Mouse (Mus musculus) cerebellum, adult 11-12 months (tissue): ENCODE measurements around the gene Gm49366.
"Not testable (repeated sequence)": the region's sequence is repeated elsewhere in the genome, so short reads cannot be mapped to it uniquely, and the experiment has no call there.

Experiments used
- DNase-seq: peaks from one replicate; pipeline ENCODE4 v3.0.0; 2022

Gene Gm49366

DNA sequence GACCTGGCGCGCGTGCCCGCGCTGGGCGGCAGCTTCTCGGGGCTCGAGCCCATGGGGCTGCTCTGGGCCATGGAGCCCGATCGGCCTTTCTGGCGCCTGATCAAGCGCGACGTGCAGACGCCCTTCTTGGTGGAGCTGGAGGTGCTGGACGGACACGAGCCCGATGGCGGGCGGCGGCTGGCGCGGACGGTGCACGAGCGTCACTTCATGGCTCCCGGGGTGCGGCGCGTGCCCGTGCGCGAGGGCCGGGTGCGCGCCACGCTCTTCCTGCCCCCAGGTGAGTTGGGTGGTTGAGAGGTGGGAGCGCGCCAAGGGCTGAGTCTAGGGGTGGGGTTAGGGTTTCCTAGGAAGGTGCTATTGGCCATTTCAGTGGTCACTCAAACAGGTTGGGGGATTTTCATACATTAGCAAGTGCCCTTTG, at the start of gene Gm49366:
TSS of gene Gm49366 (plus strand) at position 245 of the 421 bp plus-strand sequence.
- peak; percentile 62 for DNase-seq

DNA sequence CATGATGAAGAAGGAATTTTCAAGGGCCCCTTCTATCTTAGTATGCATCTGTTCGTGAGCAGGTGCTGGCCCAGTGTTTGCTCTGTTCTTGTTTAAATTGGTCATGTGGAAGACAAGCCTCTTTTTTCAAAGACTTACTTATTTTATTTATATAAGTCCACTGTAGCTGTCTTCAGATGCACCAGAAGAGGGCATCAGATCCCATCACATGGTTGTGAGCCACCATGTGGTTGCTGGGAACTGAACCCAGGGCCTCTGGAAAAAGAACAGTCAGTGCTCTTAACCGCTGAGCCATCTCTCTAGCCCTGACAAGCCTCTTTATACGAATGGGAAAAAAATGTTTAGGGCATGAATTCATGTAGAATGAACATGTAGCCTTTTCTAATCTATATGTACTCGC, 49.4 kb upstream of the Gm49366 start:
- no peak for DNase-seq

DNA sequence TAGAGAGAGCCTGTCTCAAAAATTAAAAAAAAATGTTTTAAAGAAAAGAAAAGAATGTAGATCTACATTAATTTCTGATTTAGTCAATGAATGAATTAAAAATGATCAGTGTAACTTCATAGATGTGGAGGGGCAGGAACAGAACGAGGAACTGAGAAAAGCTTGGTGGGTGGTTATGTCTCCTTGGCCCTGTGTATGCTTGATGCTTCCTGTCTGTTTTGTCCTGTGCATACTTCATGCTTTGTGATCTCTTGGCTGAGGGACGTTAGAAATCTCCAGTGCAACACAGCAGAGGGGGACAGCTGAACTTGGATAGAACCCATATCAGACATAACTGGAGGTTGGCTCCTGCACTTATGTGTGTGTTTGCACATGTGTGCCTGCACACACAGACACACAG, 41.5 kb upstream of the Gm49366 start:
- DNase-seq, result no peak

DNA sequence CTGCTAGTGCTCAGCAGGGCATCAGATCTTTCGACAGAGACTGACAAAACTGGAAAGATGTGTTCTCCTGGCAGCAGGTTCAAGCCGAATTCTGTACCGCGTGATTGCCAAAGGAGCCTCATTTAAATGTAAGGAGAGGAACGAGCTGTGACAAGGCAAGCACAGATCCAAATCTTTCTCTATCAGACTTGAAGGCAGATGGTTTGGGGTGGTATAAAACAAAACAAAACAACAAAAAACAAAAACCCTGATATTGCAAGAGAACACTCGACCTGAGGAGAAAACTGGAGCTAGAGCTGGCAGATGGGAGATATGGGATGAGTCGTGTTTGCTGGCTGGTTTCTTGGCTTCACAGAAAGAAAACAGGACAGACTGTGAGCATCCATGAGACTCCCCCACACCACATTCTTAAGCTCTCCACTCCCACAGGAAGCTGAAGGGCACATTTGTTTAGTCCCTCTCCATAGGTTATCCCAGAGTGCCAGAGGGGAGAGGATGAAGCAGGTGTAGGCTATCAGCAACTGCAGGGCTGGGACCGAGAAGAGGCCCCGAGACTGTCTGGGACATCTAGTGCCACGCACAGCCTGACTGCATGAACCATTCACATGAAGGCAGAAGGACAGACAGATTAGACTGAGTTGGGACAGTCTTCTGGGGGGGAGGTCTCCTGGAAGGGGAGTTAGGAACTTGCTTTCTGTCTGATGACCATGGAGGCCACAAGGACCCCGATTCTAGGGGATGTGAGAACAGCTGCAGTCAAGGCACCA, 40.2 kb upstream of the Gm49366 start:
- DNase-seq, result no peak

DNA sequence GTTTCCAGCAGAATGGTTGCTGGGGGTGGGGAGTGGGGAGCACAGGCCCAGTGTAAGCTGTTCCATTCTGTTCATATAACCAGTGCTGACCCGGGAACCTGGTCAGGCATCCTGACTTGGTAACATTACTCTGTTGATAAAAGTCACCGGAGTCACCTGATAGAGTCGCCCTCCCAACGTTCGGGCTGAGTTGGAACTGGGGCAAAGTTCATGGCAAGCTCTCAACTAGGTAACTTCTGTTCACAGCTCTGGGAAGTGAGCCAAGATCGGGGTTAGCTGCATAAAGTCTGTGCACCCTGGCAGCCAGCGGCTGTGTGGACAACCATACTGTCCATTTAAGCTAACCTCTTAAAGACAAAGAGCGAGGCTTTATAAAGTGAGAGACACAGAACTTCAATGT, 39.5 kb upstream of the Gm49366 start:
- DNase-seq, result not testable (repeated sequence)

DNA sequence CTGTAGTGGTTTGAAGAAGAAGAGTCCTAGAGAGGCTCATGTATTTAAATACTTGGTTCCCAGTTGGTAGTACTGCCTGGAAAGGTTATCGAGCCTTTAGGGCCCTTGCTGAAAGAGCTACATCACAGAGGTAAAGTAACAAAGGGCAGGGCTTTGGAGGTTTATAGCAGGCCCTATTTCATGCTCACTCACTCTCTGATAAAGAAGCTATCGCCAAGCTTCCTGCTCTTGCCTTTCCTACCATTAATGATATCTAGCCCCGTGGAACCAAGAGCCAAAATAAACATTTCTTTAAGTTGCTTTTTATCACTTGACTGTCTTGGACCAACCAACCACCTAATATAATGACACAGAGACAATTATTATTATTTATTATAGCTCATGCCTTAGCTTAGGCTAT, 38.3 kb upstream of the Gm49366 start:
- no peak for DNase-seq

DNA sequence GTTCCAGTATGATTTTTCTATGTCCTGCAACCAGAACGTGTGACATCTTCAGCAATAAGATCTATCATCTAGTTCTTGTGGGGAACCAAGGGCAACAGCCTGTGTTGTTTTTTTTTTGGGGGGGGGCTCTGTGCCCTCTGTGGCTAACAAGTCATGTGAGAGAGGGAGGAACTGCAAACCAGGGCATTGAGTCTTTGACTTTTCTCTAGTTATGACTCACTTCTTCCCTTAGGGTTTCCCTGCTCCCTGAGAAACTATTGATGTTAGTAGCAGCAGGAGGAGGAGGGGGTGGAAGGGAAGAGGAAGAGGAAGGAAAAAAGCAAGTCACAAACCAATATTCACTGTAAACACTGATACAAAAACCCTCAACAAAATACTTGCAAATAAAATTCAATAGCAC, 34.9 kb upstream of the Gm49366 start:
- DNase-seq, result no peak

DNA sequence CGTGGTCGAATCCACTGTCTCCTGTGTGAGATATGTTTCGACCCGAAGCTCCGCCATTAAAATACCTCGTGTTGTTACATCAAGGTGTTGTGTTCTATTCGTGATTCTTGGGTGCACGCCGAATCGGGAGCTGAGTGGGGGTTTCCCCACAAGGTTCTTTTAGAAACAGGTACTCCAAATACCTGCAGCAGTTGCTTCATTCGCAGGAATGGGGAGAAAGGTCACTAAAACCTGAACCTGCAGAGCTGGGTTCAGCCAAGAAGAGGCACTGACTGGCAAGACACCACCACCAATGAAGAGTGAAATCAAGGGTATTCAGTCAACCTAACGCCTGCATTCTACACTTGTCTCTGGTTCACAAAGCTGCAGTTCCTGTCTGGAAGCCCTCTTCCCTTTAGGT, 30.5 kb upstream of the Gm49366 start:
- no peak for DNase-seq

DNA sequence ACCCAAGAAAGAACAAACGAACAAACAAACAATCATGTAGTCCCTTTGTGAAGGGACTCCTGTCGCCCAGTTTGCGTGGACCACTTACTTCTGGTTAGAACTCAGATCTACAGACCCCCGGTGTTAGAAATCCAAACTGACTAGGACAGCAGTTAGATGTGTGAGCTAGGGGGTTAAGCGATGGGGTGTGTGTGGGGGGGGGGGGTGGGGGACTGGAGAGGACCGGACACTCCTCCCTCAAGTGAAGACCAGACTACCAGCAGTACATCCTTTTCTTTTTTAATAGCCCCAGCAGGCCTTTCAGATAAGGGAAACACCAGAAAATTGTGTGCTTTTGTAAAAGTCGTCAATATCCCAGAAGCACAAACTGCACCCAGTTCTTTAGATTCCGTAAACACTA, 30.0 kb upstream of the Gm49366 start:
- DNase-seq, result no peak

DNA sequence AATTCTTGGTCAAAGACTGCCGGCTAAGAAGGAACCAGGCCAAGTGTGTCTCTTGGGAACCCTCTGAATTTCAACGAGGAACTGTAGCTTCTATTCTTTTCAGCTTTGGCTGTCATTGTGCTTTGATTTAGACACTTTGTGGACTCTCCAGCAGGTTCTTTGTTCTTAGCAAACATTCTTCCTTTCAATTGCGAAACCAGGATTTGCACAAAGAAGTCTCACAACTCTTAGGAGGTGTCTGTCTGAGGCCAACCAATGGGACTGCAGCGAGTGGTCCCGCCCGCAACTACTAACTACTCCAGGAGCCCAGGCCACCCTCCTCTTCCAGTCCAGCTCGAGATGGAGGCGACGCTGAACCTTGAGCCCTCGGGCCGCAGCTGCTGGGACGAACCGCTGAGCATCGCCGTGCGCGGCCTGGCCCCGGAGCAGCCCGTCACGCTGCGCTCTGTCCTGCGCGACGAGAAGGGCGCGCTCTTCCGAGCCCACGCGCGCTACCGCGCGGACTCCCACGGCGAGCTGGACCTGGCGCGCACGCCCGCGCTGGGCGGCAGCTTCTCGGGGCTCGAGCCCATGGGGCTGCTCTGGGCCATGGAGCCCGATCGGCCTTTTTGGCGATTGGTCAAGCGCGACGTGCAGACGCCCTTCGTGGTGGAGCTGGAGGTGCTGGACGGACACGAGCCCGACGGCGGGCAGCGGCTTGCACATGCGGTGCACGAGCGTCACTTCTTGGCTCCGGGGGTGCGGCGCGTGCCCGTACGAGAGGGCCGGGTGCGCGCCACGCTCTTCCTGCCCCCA, 29.4 kb upstream of the Gm49366 start, which contains the start of gene Acot1:
TSS of gene Acot1 (plus strand) at position 320 of the 795 bp plus-strand sequence.
- peak; percentile 41 for DNase-seq

DNA sequence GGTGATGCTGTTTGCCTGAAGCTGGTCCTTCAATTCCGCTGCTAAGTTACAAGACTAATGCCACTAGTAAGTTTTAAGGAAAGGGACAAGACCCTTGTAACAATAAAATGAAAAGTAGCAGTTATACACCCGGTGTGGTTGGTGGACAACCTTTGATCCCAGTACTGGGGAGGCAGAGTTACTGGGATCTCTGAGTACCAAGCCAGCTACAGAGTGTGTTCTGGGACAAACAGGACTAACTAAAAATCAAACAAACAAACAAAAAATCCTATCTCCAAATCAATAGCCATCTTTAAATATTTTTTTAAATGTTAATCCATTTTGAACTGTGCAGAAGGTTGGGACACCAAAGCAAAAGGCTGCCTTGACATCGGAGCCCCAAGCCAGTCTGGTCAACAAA, 28.5 kb upstream of the Gm49366 start:
- no peak for DNase-seq

DNA sequence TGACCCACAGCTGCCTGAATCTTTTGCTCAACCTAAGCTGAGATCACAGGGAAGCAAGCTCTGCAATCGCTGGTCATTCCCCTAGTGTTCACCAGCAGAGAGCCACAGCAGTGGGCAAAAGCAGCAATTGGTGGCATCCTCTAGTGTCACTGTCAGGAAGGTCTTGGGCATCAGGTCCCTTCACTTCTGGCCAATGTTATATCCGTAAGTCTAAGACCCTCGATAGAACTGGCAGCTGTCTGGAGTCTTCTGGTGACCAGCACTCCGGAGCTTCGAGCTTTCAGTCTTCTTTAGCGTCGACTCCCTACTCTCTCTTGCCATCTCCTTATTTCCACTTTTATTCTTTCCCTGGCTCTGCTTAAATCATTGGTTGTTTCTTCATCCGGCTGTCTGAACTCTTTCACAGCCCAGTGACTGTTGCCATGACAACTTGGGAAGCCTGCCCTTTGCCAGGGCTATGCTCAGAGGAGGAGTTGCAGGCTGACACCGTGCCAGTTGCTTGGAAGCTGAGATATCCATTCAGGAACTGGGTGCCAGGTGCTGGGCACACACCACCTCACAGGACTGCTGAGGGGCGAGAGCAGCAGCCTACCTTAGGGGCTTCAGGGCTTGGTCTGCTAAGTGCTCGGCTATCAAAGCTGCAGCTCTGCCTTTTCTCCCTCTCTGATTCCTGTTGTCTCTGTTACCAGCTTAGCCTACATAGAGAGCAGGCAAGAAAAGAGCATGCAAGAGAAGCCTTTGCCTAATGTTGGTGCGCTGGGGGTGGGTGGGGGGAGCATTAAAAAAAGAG, 27.3 kb upstream of the Gm49366 start:
- peak; percentile 77 for DNase-seq

DNA sequence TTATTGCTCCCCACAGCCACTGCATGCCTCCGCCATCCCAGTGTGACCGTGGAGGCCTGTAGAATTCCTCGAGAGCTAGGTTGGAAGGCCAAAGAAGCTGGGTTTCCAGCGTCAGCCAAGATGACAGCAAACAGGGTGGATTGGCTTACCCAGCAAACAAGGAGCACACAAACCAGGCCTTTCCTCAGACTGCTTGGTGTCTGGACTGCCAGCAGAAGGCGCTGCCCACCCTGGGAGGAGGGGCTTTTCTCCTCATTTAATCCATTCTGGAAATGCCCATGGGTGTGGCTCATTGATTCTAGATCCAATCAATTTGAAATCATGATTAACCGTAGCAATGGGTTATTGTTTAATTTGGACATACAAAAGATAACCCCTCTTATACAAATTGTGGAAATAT, 25.6 kb upstream of the Gm49366 start:
- no peak for DNase-seq

DNA sequence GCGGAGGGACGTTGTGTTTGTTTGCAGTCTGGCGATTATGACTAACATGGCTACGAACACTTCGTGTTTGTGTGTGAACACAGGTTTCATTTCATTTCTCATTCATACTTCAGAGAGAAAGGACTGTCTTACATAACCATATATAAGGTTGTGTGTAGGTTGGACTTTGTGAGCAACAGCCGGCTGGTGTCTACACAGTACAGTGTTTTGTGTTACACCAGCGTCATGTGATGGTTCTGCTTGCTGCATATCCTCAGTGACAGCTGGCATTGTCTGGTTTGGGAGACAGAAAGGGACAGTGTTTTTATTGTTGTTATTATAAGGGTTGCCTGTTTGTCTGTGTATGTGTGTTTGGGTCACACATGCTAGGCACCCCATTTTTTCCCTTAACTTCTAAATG, 25.0 kb upstream of the Gm49366 start:
- no peak for DNase-seq

DNA sequence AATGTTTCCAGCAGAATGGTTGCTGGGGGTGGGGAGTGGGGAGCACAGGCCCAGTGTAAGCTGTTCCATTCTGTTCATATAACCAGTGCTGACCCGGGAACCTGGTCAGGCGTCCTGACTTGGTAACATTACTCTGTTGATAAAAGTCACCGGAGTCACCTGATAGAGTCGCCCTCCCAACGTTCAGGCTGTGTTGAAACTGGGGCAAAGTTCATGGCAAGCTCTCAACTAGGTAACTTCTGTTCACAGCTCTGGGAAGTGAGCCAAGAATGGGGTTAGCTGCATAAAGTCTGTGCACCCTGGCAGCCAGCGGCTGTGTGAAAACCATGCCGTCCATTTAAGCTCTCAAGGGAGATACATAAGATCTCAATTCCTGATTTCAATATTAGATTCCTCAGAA, 18.2 kb upstream of the Gm49366 start:
- not testable (repeated sequence) for DNase-seq

DNA sequence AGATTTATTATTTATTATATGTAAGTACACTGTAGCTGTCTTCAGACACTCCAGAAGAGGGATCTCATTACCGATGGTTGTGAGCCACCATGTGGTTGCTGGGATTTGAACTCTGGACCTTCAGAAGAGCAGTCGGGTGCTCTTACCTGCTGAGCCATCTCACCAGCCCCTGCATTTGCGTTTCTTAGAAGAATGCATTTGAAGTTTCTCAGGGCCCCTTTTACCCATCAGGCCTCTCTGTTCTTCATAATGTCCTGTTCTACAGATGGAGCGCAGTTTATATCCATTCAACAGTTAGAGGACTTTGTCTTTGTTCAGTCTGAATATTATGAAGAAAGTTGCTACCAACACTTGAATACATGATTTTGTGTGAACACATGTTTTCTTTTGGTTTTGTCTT, 16.5 kb upstream of the Gm49366 start:
- not testable (repeated sequence) for DNase-seq

DNA sequence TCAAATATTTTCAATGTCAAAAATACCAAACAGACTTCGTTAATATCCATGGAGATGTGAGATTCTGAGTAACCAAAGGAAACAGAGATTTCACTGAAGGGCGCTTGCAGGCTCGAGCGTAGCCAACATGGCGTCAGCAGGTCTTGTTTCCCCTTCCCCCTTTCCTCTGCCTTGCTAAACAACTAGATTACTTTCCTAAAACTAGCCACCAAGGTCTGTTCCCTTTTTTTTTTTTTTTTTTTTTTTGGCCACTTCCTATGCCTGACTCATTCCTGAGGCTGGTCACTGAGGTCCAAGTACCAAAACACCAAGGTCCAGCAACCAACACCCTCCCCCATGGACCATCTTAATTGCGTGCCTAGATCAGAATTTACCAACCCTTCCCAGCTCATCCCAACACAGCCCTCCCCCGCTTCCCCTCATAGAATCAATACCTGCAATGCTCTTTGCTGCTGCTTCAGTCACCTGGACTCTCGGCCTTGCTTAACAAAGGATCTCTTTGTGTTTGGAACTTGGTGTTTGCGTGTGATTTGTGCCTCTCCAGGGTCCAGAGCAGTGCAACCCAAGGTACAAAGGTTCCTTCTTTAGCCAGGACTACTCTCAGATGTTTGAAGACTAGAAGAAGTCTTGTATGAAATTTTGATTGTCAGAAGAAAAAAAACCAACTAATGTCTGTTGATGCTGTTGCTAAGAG, 15.5 kb upstream of the Gm49366 start:
- DNase-seq, result no peak

DNA sequence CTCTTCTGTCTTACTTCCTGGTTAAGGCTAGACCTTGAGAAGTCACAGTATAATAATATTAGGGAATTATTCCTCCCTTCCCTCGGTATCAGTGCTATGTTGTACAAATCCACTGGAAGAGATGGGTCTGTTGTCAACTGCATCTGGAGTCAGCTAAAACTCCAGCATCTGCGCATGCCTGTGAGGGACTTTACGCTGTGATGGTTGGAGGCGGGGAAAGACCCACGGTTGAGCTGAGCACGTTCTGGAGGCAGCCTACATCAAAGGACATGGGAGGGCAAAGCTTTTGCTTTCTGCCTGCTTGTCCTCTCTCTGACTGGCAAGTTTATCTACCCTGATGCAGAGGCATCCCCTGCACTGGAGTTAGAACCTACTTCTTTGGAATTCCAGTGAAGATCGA, 12.8 kb upstream of the Gm49366 start:
- DNase-seq, result no peak

DNA sequence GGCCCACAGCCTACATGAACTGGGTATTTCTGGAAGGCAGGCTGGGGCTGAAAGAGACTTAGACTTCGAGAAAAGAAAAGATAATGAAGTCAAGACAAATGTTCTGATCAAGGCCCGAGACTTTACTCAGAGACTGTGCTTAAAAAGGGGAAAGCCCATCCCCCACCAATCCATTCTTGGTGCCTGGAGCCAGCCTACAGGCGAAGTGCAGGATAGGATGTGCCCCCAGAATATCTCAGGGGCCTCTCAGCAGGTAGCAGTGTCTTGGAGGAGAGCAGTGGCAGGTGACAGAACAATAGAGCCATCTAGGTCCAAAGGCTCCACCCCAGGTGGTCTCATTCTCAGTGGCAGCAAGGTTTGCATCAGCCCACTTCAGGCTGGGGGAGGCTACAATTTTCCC, 10.4 kb upstream of the Gm49366 start:
- DNase-seq, result not testable (repeated sequence)

DNA sequence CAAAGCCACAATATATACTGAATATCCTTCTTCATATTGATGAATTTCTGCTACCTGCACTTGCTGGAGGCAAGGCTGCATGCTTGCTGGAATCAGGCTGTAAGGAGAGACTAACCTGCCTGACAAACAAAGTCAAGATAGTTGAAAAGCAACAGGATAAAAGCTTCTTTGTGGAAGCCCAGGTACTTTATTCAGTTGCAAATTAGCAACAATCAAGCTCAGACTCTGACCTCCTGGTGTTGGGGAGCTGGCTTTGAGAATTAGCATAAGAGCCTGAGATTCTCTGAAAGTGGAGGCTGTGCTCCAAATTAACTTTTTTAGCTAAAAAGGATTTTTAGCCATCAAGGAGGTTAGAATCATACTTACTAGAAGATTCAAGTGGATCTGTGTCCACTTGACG, 9.7 kb upstream of the Gm49366 start:
- not testable (repeated sequence) for DNase-seq

DNA sequence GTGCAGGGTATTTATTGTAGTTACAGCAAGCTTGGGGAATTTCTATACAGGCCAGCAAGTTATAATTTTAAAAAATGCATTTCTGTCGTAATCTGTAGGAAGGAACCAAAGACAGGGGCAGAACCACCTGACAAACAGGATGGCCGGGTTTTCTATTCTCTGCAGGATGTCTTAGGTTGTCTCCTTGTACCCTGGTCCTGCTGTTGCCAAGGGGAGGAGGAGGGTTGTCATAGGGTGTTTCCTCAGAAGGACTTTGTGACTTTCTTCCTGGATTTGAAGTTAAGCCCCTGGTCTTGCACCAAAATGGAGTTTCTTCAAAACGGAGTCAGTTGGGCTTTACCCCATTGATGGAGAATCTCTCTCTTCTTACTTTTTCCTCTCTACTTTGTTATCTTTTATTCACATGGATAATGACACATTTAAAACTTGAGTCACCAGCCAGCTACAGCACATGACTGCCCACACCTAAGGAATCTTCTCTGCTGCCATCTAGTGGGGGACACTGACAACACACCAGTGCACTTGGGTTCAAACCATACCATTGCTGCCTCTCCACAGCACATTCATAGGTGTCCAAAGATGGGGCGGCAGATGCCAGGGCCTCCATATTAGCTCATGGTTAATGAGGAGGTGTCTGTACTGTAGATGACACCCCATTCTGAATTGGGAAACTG, 7.9 kb upstream of the Gm49366 start:
- peak; percentile 63 for DNase-seq

DNA sequence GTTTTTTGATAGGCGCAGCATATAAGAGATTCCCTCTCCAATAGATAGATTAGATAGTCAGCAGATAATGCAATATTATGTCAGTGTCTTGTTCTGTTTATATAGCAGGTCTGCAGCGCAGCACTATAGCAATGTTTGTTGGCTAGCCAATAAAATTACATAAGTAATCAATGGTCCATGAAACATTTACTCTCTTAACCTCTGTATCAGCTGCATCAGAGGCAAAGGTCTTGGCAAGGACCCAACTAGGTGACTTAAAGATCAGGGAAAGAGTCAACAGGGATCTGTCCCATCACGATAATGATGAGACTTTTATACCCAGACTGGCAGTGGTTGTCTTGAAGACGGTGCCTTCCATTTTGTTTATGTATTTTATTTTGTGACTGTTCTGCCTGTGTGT, 5.9 kb upstream of the Gm49366 start:
- DNase-seq, result no peak
